Mouse (Mus musculus) erythroid progenitor cell, adult 5-6 weeks (primary cell): Measurements from ENCODE around the gene Cyp1b1. TPM values are rescaled to one million over a fixed set of nuclear protein-coding genes. Genes with fewer than 3 reads are reported as not detected.

Source experiments
- ATAC-seq: replicated peaks from 2 replicates; pipeline ENCODE4 v1.8.0; 2016; ENCODE audit warnings: moderate number of reproducible peaks, mild to moderate bottlenecking, moderate TSS enrichment, inconsistent platforms; ENCODE audit not compliant: poor library complexity, low FRiP score, severe bottlenecking
- total RNA-seq, 2 experiments: library from RNA; stranded (forward) in 1 of 2; stranded (reverse) in 1 of 2; fragments of 150-400 nt in 1 of 2; fragments of 186-747, 209-891 nt in 1 of 2; gene quantifications; 2 replicates each; pipeline versions ENCODE4 v1.2.3 to v1.2.4; 2015 to 2017; ENCODE audit warnings: low replicate concordance in 2 of 2

The Cyp1b1 gene
- total RNA-seq, 2 experiments from 2014 or later, result 1.2 to 3.8 TPM

- no peak for ATAC-seq
Observed at GRCm38 (mm10) chr17:79715649-79716143, 835 bp upstream of the Cyp1b1 start.

GRCm38 (mm10) chr17:79714368-79714895 is 429 bp downstream of the Cyp1b1 start:
- ATAC-seq, result no peak

- ATAC-seq, result no peak
Observed at GRCm38 (mm10) chr17:79713643-79714367, 1.1 kb downstream of the Cyp1b1 start.

GRCm38 (mm10) chr17:79713276-79713642 is 1.6 kb downstream of the Cyp1b1 start:
- no peak for ATAC-seq

- ATAC-seq, result no peak
Observed at GRCm38 (mm10) chr17:79712536-79712935, 2.3 kb downstream of the Cyp1b1 start.

- ATAC-seq, result no peak
Observed at GRCm38 (mm10) chr17:79711944-79712343, 2.9 kb downstream of the Cyp1b1 start.

- ATAC-seq, result no peak
Observed at GRCm38 (mm10) chr17:79710246-79710842, 4.5 kb downstream of the Cyp1b1 start.

GRCm38 (mm10) chr17:79709718-79710117 is 5.1 kb downstream of the Cyp1b1 start:
- ATAC-seq, result no peak

- no peak for ATAC-seq
Observed at GRCm38 (mm10) chr17:79708168-79708567, 6.7 kb downstream of the Cyp1b1 start.

- ATAC-seq, result no peak
Observed at GRCm38 (mm10) chr17:79705671-79706455, 9.0 kb downstream of the Cyp1b1 start.

GRCm38 (mm10) chr17:79700871-79701270 is 14.0 kb downstream of the Cyp1b1 start:
- ATAC-seq, result no peak

- ATAC-seq, result no peak
Observed at GRCm38 (mm10) chr17:79699197-79699596, 15.7 kb downstream of the Cyp1b1 start.

GRCm38 (mm10) chr17:79695541-79695940 is 19.3 kb downstream of the Cyp1b1 start:
- no peak for ATAC-seq

- ATAC-seq, result no peak
Observed at GRCm38 (mm10) chr17:79695106-79695505, 19.8 kb downstream of the Cyp1b1 start.

GRCm38 (mm10) chr17:79670837-79671236 is 44.0 kb downstream of the Cyp1b1 start:
- ATAC-seq, result no peak

GRCm38 (mm10) chr17:79664106-79664417 is 50.8 kb downstream of the Cyp1b1 start:
- ATAC-seq, result no peak

- no peak for ATAC-seq
Observed at GRCm38 (mm10) chr17:79663393-79664105, 51.3 kb downstream of the Cyp1b1 start.

GRCm38 (mm10) chr17:79661848-79662247 is 53.0 kb downstream of the Cyp1b1 start:
- ATAC-seq, result no peak

GRCm38 (mm10) chr17:79661387-79661786 is 53.5 kb downstream of the Cyp1b1 start:
- no peak for ATAC-seq

GRCm38 (mm10) chr17:79658863-79659262 is 56.0 kb downstream of the Cyp1b1 start:
- no peak for ATAC-seq
